22 mouse cellular contexts compared by ENCODE assay signal in the genomic region with DNA sequence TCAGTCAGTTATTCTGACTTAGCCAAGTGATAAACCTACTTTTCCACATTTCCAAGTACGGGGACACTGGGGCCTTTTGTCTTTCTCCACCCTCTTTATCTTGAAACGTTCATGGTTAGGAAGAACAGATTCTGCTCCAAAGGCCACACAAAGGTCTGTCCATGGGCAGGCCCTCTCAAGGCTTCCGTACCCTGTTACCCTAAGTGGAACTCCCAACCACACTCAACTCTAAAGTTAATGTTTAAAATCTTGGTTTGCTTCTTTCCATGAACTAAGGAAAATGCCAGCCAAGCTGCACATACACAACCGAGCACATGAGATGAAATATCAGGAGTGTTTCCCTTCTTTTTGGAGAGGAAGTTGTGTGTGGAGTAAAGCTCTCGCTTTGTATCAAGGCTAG. TPM values are rescaled to one million over a fixed set of nuclear protein-coding genes. Genes with fewer than 3 reads are reported as not detected.
DNase-seq lines count a peak whose midpoint lies in the region; ATAC-seq lines count a peak whose summit lies in the region.
"Had no signal": no experiment of that assay in that cellular context is flagged by ENCODE, and none has a peak within 500 bp of the region (broad histone marks: within the 10 kb centered on the region; RNA-seq: fewer than 3 reads in every experiment).

No protein-coding gene starts in this region.

- ATAC-seq in kidney, embryonic 16.5 days (ENCODE audit: low FRiP score, low TSS enrichment), result no peak
- ATAC-seq: forebrain, embryonic 14.5 days had no signal

- H3K4me3 ChIP-seq in kidney, embryonic 16.5 days (ENCODE audit: low read length), result no peak overlapping the region
- H3K4me3 ChIP-seq: embryonic facial prominence, embryonic 13.5 days; embryonic facial prominence, embryonic 15.5 days; erythroblast, embryonic 14.5 days; forebrain, embryonic 10.5 days; forebrain, embryonic 12.5 days had no signal

- 76% methylated on average over 5 of the region's 5 CpGs for WGBS in kidney, embryonic 16.5 days

- no peak overlapping the region for H3K4me2 ChIP-seq in kidney, embryonic 16.5 days (replicated peaks; ENCODE audit: low read depth, low read length)
- H3K4me2 ChIP-seq: embryonic facial prominence, embryonic 13.5 days; embryonic facial prominence, embryonic 15.5 days; forebrain, embryonic 12.5 days had no signal

- no peaks in the 10 kb centered on the region for H3K9me3 ChIP-seq in kidney, embryonic 16.5 days (ENCODE audit: low read length)
- H3K9me3 ChIP-seq: embryonic facial prominence, embryonic 13.5 days; embryonic facial prominence, embryonic 15.5 days; forebrain, embryonic 10.5 days; forebrain, embryonic 12.5 days had no signal

- DNase-seq in kidney, adult 11 months, result peak; percentile 24
- no peak for DNase-seq in kidney, adult 18-20 months
- DNase-seq in kidney, adult 8-10 months, result peak; percentile 29 to 41
- no peak for DNase-seq in kidney, postnatal 10 days
- DNase-seq in kidney, postnatal 25 days, result peak; percentile 15 to 71
- DNase-seq: adrenal gland, adult 2 months; adrenal gland, postnatal 10 days; adrenal gland, postnatal 25 days; cerebellum, adult 11 months; cerebellum, adult 18-20 months; cerebellum, adult 8-10 months; cerebellum, adult 9-11 months; cerebellum, postnatal 14 days; cerebellum, postnatal 36 days; embryo, embryonic 11 days had no signal

- no peak overlapping the region for H3K9ac ChIP-seq in kidney, embryonic 16.5 days (replicated peaks; ENCODE audit: low read length)
- H3K9ac ChIP-seq: embryonic facial prominence, embryonic 13.5 days; embryonic facial prominence, embryonic 15.5 days; forebrain, embryonic 12.5 days had no signal

- peaks cover 41% of the 10 kb centered on the region for H3K36me3 ChIP-seq in kidney, embryonic 16.5 days (ENCODE audit: insufficient read depth, low read length)

- no peaks in the 10 kb centered on the region for H3K27me3 ChIP-seq in kidney, embryonic 16.5 days (ENCODE audit: insufficient read depth, low read length)
- H3K27me3 ChIP-seq: embryonic facial prominence, embryonic 13.5 days; embryonic facial prominence, embryonic 15.5 days; forebrain, embryonic 12.5 days had no signal

- H3K4me1 ChIP-seq in kidney, embryonic 16.5 days (ENCODE audit: insufficient read depth, low read length), result peaks cover 3% of the 10 kb centered on the region
- H3K4me1 ChIP-seq: embryonic facial prominence, embryonic 13.5 days had no signal

- no peak overlapping the region for H3K27ac ChIP-seq in kidney, embryonic 16.5 days (ENCODE audit: low read length)
- H3K27ac ChIP-seq: embryonic facial prominence, embryonic 13.5 days; embryonic facial prominence, embryonic 15.5 days; forebrain, embryonic 10.5 days; forebrain, embryonic 12.5 days had no signal

RNA-seq across cellular contexts. Expression of a gene that starts 43.3 kb away (rescaled TPM):
- 47.5 and 48.0 TPM in 2 replicates for polyA plus RNA-seq in kidney, embryonic 16.5 days (2015; fragmentation: Nextera tagmentation; extraction: Ambion mirVana)

RNA-seq across cellular contexts. Expression of a gene that starts 52.8 kb away (rescaled TPM):
- polyA plus RNA-seq in kidney, embryonic 16.5 days (2015; fragmentation: Nextera tagmentation; extraction: Ambion mirVana), result 170 and 176 TPM in 2 replicates

Comparison
In these comparisons a context has a peak if more than half of its experiments do, and no peak if none do; other contexts are left out.
1. DNase-seq: peak in kidney, adult 11 months (single experiment), kidney, adult 8-10 months (2 of 2) and kidney, postnatal 25 days (2 of 2); none in kidney, adult 18-20 months (single experiment) and kidney, postnatal 10 days (single experiment).